25 mouse cellular contexts compared by ENCODE assay signal in the genomic region with DNA sequence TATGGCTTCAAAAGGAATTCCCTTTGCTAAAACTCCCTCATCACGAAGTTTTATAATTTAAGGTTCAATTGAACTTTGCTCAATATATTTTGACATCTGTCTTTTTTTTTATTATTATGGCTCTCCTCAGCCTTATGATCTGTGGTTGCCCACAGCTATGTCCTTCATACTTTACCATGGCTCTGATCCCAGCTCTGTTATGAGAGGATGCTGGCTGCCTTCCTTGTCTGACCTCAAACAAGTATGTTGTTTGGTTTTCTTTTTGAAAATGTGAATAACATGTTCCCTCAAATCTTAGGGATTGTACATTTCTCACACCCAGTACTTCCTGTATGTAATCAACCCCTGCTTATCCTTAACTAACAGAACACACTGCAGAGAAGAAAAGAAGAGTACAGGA. TPM values are rescaled to one million over a fixed set of nuclear protein-coding genes. Genes with fewer than 3 reads are reported as not detected.
DNase-seq lines count a peak whose midpoint lies in the region; TF ChIP-seq lines count a peak whose summit lies in the region.
"Had no signal": no experiment of that assay in that cellular context is flagged by ENCODE, and none has a peak within 500 bp of the region (broad histone marks: within the 10 kb centered on the region; RNA-seq: fewer than 3 reads in every experiment).

No protein-coding gene starts in this region.

- peak; percentile 13 for DNase-seq in kidney, adult 9 months
- no peak for DNase-seq in kidney, postnatal 25 days
- peak; percentile 49 for DNase-seq in lung, postnatal 10 days
- DNase-seq in lung, postnatal 4 days, result no peak
- DNase-seq in adrenal gland, adult 18-20 months (ENCODE audit: low spot score in 2 of 2), result no peak
- DNase-seq in urinary bladder, postnatal 25 days (ENCODE audit: low spot score), result no peak
- DNase-seq: adrenal gland, adult 2 months; adrenal gland, postnatal 25 days; cerebellum, adult 2 months; cerebellum, postnatal 10 days; forebrain, postnatal 0 days; gastrocnemius, adult 2 months; gastrocnemius, postnatal 36 days; heart, adult 11 months; heart, postnatal 10 days; heart, postnatal 4 days had no signal

- no peak for TF ChIP-seq POLR2A in embryonic fibroblast, embryonic 13.5 days (IDR thresholded peaks at IDR 0.05; ENCODE audit: low read depth, low read length)

- peaks cover 4% of the 10 kb centered on the region; the same call in 1 of the 2 replicates for H3K4me1 ChIP-seq in embryonic fibroblast, embryonic 13.5 days (ENCODE audit: control insufficient read depth, insufficient read depth, low read length)
- H3K4me1 ChIP-seq: forebrain, embryonic 13.5 days; heart, embryonic 10.5 days; hindbrain, embryonic 12.5 days had no signal

- peak overlapping the region; percentile 92 for H3K27ac ChIP-seq in embryonic fibroblast, embryonic 13.5 days (ENCODE audit: insufficient read depth, low read length)
- H3K27ac ChIP-seq: forebrain, embryonic 13.5 days; gastrocnemius, adult 2 months; heart, embryonic 10.5 days; hindbrain, embryonic 12.5 days had no signal

- H3K4me3 ChIP-seq in embryonic fibroblast, embryonic 13.5 days (ENCODE audit: insufficient read depth, low read length), result no peak overlapping the region
- H3K4me3 ChIP-seq: forebrain, embryonic 13.5 days; gastrocnemius, adult 2 months; heart, embryonic 10.5 days; hindbrain, embryonic 12.5 days had no signal

- no peak for TF ChIP-seq CTCF in embryonic fibroblast, embryonic 13.5 days (IDR thresholded peaks at IDR 0.05; ENCODE audit: borderline replicate concordance, insufficient read depth, low read length)

RNA-seq across cellular contexts. Expression of a gene that starts 20.1 kb away (rescaled TPM):
- not detected in 2 replicates for polyA plus RNA-seq in embryonic fibroblast, embryonic 13.5 days (2011; ENCODE audit: insufficient read length, low read depth, missing spikeins)
- total RNA-seq in adrenal gland, adult 18-20 months (2021), result not detected
- total RNA-seq: adrenal gland, adult 2 months; adrenal gland, postnatal 25 days; ES-E14; forebrain, postnatal 0 days; gastrocnemius, adult 2 months; gastrocnemius, postnatal 36 days; heart, postnatal 10 days; heart, postnatal 4 days had no signal
- polyA plus RNA-seq: adrenal gland, adult 2 months; cerebellum, adult 2 months; embryonic facial prominence, embryonic 11.5 days; forebrain, embryonic 13.5 days; forebrain, postnatal 0 days; heart, embryonic 10.5 days; heart, embryonic 14.5 days; hindbrain, embryonic 12.5 days; hindbrain, embryonic 16.5 days; inflammation-experienced regulatory T-cells, adult 6 months had no signal

RNA-seq across cellular contexts. Expression of a gene that starts 26.9 kb away (rescaled TPM):
- polyA plus RNA-seq in embryonic fibroblast, embryonic 13.5 days (2011; ENCODE audit: insufficient read length, low read depth, missing spikeins), result 0.25 TPM in 1 of 2 replicates, not detected in the other
- total RNA-seq in adrenal gland, adult 18-20 months (2021), result not detected
- total RNA-seq: adrenal gland, postnatal 25 days; ES-E14; forebrain, postnatal 0 days; gastrocnemius, adult 2 months; gastrocnemius, postnatal 36 days; heart, postnatal 10 days; heart, postnatal 4 days had no signal
- polyA plus RNA-seq: adrenal gland, adult 2 months; cerebellum, adult 2 months; embryonic facial prominence, embryonic 11.5 days; forebrain, embryonic 13.5 days; forebrain, postnatal 0 days; heart, embryonic 10.5 days; heart, embryonic 14.5 days; hindbrain, embryonic 12.5 days; hindbrain, embryonic 16.5 days; inflammation-experienced regulatory T-cells, adult 6 months had no signal

RNA-seq across cellular contexts. Expression of a gene that starts 58.9 kb away (rescaled TPM):
- 0.19 TPM in 1 of 2 replicates, not detected in the other for polyA plus RNA-seq in embryonic fibroblast, embryonic 13.5 days (2011; ENCODE audit: insufficient read length, low read depth, missing spikeins)
- total RNA-seq in adrenal gland, adult 18-20 months (2021), result 10 to 100 TPM; 63.6 to 67.0 TPM
- total RNA-seq: ES-E14 had no signal
- polyA plus RNA-seq: embryonic facial prominence, embryonic 11.5 days; forebrain, embryonic 13.5 days; heart, embryonic 10.5 days; hindbrain, embryonic 12.5 days; inflammation-experienced regulatory T-cells, adult 6 months had no signal

Comparison
In these comparisons a context has a peak if more than half of its experiments do, and no peak if none do; other contexts are left out.
1. DNase-seq: peak in kidney, adult 9 months (single experiment) and lung, postnatal 10 days (single experiment); none in kidney, postnatal 25 days (0 of 2), lung, postnatal 4 days (0 of 2), adrenal gland, adult 18-20 months (0 of 2) and urinary bladder, postnatal 25 days (single experiment).